Mouse (Mus musculus): ENCODE results near the gene Syt13. TPM values are rescaled to one million over a fixed set of nuclear protein-coding genes. Genes with fewer than 3 reads are reported as not detected.

Gene Syt13
- polyA plus RNA-seq, 1 experiment from 2014 or later = 6.2 TPM

- no peak overlapping the region for H3K27ac ChIP-seq (replicated peaks)
Measured at GRCm38 (mm10) chr2:92892524-92892923, 22.4 kb upstream of the Syt13 start.

GRCm38 (mm10) chr2:92903650-92904049 lies 11.2 kb upstream of the Syt13 start:
- no peak for ATAC-seq (ENCODE audit: insufficient number of reproducible peaks, low FRiP score, low TSS enrichment, low read depth)
- Histone ChIP-seq H3K9ac (no peak overlapping the region), H3K4me2 (replicated peaks) (no peak overlapping the region), H3K27me3 (no peaks in the 10 kb centered on the region; the same call in 1 of the 2 replicates), H3K27ac (replicated peaks) (no peak overlapping the region), H3K36me3 (no peaks in the 10 kb centered on the region), H3K9me3 (replicated peaks) (no peaks in the 10 kb centered on the region), H3K4me1 (no peaks in the 10 kb centered on the region; the same call in 1 of the 2 replicates), H3K4me3 (replicated peaks) (no peak overlapping the region)
- 77% methylated on average over 13 of the region's 13 CpGs for WGBS

More at GRCm38 (mm10) chr2:92892524-92892923, 22.4 kb upstream of the Syt13 start:
- no peaks in the 10 kb centered on the region for H3K36me3 ChIP-seq
- ATAC-seq (ENCODE audit: insufficient number of reproducible peaks, low FRiP score, low TSS enrichment, low read depth) = no peak
- no peak overlapping the region for H3K9ac ChIP-seq
- H3K9me3 ChIP-seq (replicated peaks) = no peaks in the 10 kb centered on the region
- no peak overlapping the region for H3K4me2 ChIP-seq (replicated peaks)
- no peaks in the 10 kb centered on the region for H3K27me3 ChIP-seq
- H3K4me1 ChIP-seq = no peaks in the 10 kb centered on the region
- WGBS = 64% methylated on average over 4 of the region's 4 CpGs
- no peak overlapping the region for H3K4me3 ChIP-seq (replicated peaks)

- Histone ChIP-seq H3K27me3 (no peaks in the 10 kb centered on the region; the same call in 1 of the 2 replicates), H3K36me3 (no peaks in the 10 kb centered on the region), H3K4me2 (replicated peaks) (no peak overlapping the region), H3K27ac (replicated peaks) (no peak overlapping the region), H3K4me3 (replicated peaks) (no peak overlapping the region), H3K9ac (no peak overlapping the region), H3K9me3 (replicated peaks) (no peaks in the 10 kb centered on the region), H3K4me1 (no peaks in the 10 kb centered on the region; the same call in 1 of the 2 replicates)
- ATAC-seq (ENCODE audit: insufficient number of reproducible peaks, low FRiP score, low TSS enrichment, low read depth) = no peak
- WGBS = 23% methylated on average over 8 of the region's 8 CpGs
Measured at GRCm38 (mm10) chr2:92904307-92904859, 10.5 kb upstream of the Syt13 start.

GRCm38 (mm10) chr2:92910371-92910770 lies 4.5 kb upstream of the Syt13 start:
- Histone ChIP-seq H3K27me3 (peaks cover 28% of the 10 kb centered on the region), H3K4me3 (replicated peaks) (no peak overlapping the region), H3K4me2 (replicated peaks) (no peak overlapping the region), H3K4me1 (peaks cover 8% of the 10 kb centered on the region), H3K36me3 (no peaks in the 10 kb centered on the region), H3K9ac (no peak overlapping the region), H3K9me3 (replicated peaks) (no peaks in the 10 kb centered on the region), H3K27ac (replicated peaks) (no peak overlapping the region)
- ATAC-seq (ENCODE audit: insufficient number of reproducible peaks, low FRiP score, low TSS enrichment, low read depth) = no peak
- 74% methylated on average over 4 of the region's 4 CpGs for whole genome bisulfite sequencing

DNA sequence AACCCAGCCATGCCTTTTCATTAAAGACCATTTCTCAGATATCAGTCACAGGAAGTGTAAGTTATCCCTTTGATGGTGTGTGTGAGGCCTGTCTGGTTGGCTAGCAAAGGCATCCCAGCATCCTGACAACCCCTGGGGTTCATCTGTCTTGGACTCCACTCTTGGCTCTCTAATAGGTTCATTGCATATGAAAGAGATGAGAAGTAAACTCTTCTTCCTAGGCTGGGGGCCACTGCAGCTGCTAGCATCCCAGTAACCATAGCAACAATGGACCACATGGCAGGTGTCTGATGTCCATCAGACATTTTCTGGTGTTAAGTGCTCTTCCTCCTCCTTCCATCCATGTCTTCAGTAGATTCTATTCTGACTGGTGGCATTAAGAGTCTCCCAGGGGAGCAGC lies 2.6 kb upstream of the Syt13 start:
- no peak for ATAC-seq (ENCODE audit: insufficient number of reproducible peaks, low FRiP score, low TSS enrichment, low read depth)
- Histone ChIP-seq H3K4me2 (replicated peaks) (no peak overlapping the region), H3K36me3 (no peaks in the 10 kb centered on the region), H3K9ac (no peak overlapping the region), H3K4me1 (peaks cover 22% of the 10 kb centered on the region), H3K9me3 (replicated peaks) (no peaks in the 10 kb centered on the region), H3K27me3 (peaks cover 44% of the 10 kb centered on the region), H3K4me3 (replicated peaks) (no peak overlapping the region), H3K27ac (replicated peaks) (no peak overlapping the region)

- no peaks in the 10 kb centered on the region for H3K36me3 ChIP-seq
- H3K27me3 ChIP-seq = peaks cover 45% of the 10 kb centered on the region
- ATAC-seq (ENCODE audit: insufficient number of reproducible peaks, low FRiP score, low TSS enrichment, low read depth) = no peak
- H3K9ac ChIP-seq = no peak overlapping the region
- no peaks in the 10 kb centered on the region for H3K9me3 ChIP-seq (replicated peaks)
- no peak overlapping the region for H3K27ac ChIP-seq (replicated peaks)
- WGBS = 14% methylated on average over 9 of the region's 9 CpGs
- H3K4me2 ChIP-seq (replicated peaks) = no peak overlapping the region
- H3K4me3 ChIP-seq (replicated peaks) = no peak overlapping the region
- H3K4me1 ChIP-seq = peaks cover 25% of the 10 kb centered on the region
Measured at GRCm38 (mm10) chr2:92913295-92913694, 1.6 kb upstream of the Syt13 start.

- 10% methylated on average over 9 of the region's 10 CpGs for WGBS
- H3K4me3 ChIP-seq (replicated peaks) = peak overlapping the region; percentile 43
- no peaks in the 10 kb centered on the region for H3K36me3 ChIP-seq
- no peaks in the 10 kb centered on the region for H3K9me3 ChIP-seq (replicated peaks)
- no peak; the same call in 1 of the 2 replicates for ATAC-seq (ENCODE audit: insufficient number of reproducible peaks, low FRiP score, low TSS enrichment, low read depth)
- peak overlapping the region; percentile 76 for H3K4me2 ChIP-seq (replicated peaks)
- H3K9ac ChIP-seq = no peak overlapping the region
- H3K27ac ChIP-seq (replicated peaks) = no peak overlapping the region
- peaks cover 25% of the 10 kb centered on the region for H3K4me1 ChIP-seq
- peaks cover 45% of the 10 kb centered on the region for H3K27me3 ChIP-seq
Measured at GRCm38 (mm10) chr2:92915659-92916631, 1.0 kb downstream of the Syt13 start.

- Histone ChIP-seq H3K27me3 (peaks cover 44% of the 10 kb centered on the region), H3K36me3 (no peaks in the 10 kb centered on the region), H3K4me2 (replicated peaks) (no peak overlapping the region), H3K9me3 (replicated peaks) (no peaks in the 10 kb centered on the region), H3K4me3 (replicated peaks) (no peak overlapping the region), H3K27ac (replicated peaks) (no peak overlapping the region), H3K4me1 (peaks cover 25% of the 10 kb centered on the region), H3K9ac (no peak overlapping the region)
- 46% methylated on average over 7 of the region's 7 CpGs for WGBS
- ATAC-seq (ENCODE audit: insufficient number of reproducible peaks, low FRiP score, low TSS enrichment, low read depth) = no peak
Measured at GRCm38 (mm10) chr2:92917405-92918142, 2.7 kb downstream of the Syt13 start.

DNA sequence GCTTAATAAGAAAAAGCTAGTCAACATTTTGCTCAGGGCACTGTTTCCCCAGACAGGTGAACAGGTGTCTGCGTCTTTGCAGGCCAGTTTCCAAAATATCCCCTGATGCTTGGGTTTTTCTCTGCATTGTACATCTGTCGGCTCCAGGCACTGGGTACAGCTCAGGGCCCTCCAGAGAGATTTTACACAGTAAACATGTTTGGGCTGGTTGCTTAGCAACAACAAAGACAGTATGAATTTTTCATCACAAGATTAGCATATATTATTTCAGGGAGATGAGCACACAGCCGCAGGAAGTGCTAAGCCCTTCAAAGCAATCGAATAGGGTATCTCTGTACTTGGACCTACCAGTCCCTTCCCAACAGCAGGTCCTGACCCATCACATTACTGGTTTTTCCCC lies 5.8 kb downstream of the Syt13 start:
- no peak for ATAC-seq (ENCODE audit: insufficient number of reproducible peaks, low FRiP score, low TSS enrichment, low read depth)
- Histone ChIP-seq H3K27ac (replicated peaks) (no peak overlapping the region), H3K36me3 (no peaks in the 10 kb centered on the region), H3K4me1 (peaks cover 14% of the 10 kb centered on the region), H3K4me2 (replicated peaks) (no peak overlapping the region), H3K9ac (no peak overlapping the region), H3K4me3 (replicated peaks) (no peak overlapping the region), H3K9me3 (replicated peaks) (no peaks in the 10 kb centered on the region), H3K27me3 (peaks cover 13% of the 10 kb centered on the region)
- 57% methylated on average over 4 of the region's 4 CpGs for WGBS

- Histone ChIP-seq H3K4me2 (replicated peaks) (no peak overlapping the region), H3K36me3 (no peaks in the 10 kb centered on the region), H3K9me3 (replicated peaks) (no peaks in the 10 kb centered on the region), H3K27me3 (no peaks in the 10 kb centered on the region), H3K4me3 (replicated peaks) (no peak overlapping the region), H3K9ac (no peak overlapping the region), H3K4me1 (no peaks in the 10 kb centered on the region), H3K27ac (replicated peaks) (no peak overlapping the region)
- no peak for ATAC-seq (ENCODE audit: insufficient number of reproducible peaks, low FRiP score, low TSS enrichment, low read depth)
- WGBS = 57% methylated on average over 6 of the region's 6 CpGs
Measured at GRCm38 (mm10) chr2:92924677-92925259, 9.9 kb downstream of the Syt13 start.

GRCm38 (mm10) chr2:92929696-92930095 lies 14.8 kb downstream of the Syt13 start:
- H3K4me2 ChIP-seq (replicated peaks) = no peak overlapping the region
- no peaks in the 10 kb centered on the region for H3K9me3 ChIP-seq (replicated peaks)
- H3K27ac ChIP-seq (replicated peaks) = no peak overlapping the region
- no peaks in the 10 kb centered on the region for H3K27me3 ChIP-seq
- ATAC-seq (ENCODE audit: insufficient number of reproducible peaks, low FRiP score, low TSS enrichment, low read depth) = no peak
- peaks cover 6% of the 10 kb centered on the region for H3K4me1 ChIP-seq
- no peak overlapping the region for H3K9ac ChIP-seq
- H3K36me3 ChIP-seq = no peaks in the 10 kb centered on the region
- no peak overlapping the region for H3K4me3 ChIP-seq (replicated peaks)
- WGBS = 74% methylated on average over 5 of the region's 5 CpGs

Data from embryonic facial prominence, embryonic 15.5 days (tissue).